Mouse (Mus musculus): Measurements from ENCODE around the gene Olfr344.

The Olfr344 gene

GRCm38 (mm10) chr2:36566362-36566761, at the start of gene Olfr344:
Gene Olfr344 (plus strand): TSS chr2:36566662.
- 82% methylated on average over 1 of the region's 1 CpGs for WGBS

GRCm38 (mm10) chr2:36524698-36525097, 41.8 kb upstream of the Olfr344 start, which contains the start of gene Olfr342:
Gene Olfr342 (plus strand): TSS chr2:36524998.
- WGBS = 60% methylated on average over 3 of the region's 3 CpGs

GRCm38 (mm10) chr2:36567845-36568244, 1.4 kb downstream of the Olfr344 start:
- 93% methylated on average over 3 of the region's 3 CpGs for WGBS
